Mouse (Mus musculus): Measurements from ENCODE around the gene Egfr. TPM values are rescaled to one million over a fixed set of nuclear protein-coding genes. Genes with fewer than 3 reads are reported as not detected.

Egfr gene
- polyA plus RNA-seq, 1 experiment, result not detected

DNA sequence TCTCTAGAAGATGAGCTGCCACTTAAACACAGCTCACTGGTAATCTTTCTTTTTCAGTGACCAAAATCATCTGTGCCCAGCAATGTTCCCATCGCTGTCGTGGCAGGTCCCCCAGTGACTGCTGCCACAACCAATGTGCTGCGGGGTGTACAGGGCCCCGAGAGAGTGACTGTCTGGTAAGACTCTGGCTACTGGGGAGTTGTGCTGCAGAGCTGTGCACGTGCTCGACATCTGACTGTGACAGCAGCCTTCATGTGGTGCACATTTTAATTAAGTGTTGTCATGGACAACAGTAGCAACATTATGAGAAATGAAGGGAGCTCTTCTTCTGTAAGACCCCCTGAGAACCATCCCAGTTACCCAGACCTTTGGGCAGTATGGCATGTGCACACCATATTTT lies 116.0 kb downstream of the Egfr start:
- no peaks in the 10 kb centered on the region for H3K9me3 ChIP-seq (ENCODE audit: control insufficient read depth, low read length)
- no peak overlapping the region for H3K4me3 ChIP-seq (replicated peaks)
- H3K27me3 ChIP-seq (ENCODE audit: control insufficient read depth), result no peaks in the 10 kb centered on the region
- TF ChIP-seq GATA1 (IDR thresholded peaks at IDR 0.05; ENCODE audit: low read length) (no peak), TAL1 (IDR thresholded peaks at IDR 0.05; ENCODE audit: low read length) (no peak)
- no peaks in the 10 kb centered on the region for H3K4me1 ChIP-seq (ENCODE audit: control insufficient read depth)
- no peaks in the 10 kb centered on the region for H3K36me3 ChIP-seq (ENCODE audit: control insufficient read depth)

GRCm38 (mm10) chr11:16869506-16869905 lies 117.5 kb downstream of the Egfr start:
- TF ChIP-seq GATA1 (IDR thresholded peaks at IDR 0.05; ENCODE audit: low read length), result no peak
- no peak for TF ChIP-seq TAL1 (IDR thresholded peaks at IDR 0.05; ENCODE audit: low read length)
- H3K9me3 ChIP-seq (ENCODE audit: control insufficient read depth, low read length), result no peaks in the 10 kb centered on the region

DNA sequence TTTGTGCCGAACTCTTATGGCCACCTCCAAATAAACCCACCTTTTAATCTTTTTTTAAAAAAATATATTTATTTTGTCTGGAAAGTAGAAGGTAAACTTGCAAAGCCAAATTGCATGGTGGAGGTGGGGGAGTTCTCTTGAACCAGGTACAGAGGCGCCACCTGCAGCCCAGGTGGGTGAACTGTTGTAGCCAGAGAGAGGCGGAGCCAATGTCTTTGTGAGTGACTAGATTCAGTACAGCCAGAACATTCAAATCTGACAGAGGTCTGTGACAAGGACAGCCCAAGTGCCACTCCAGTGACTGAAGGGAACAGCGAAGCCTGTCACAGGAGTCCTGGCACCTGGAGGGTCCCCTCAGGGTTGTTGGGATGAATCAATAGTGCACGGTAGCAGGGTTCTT lies 119.1 kb downstream of the Egfr start:
- Histone ChIP-seq H3K36me3 (ENCODE audit: control insufficient read depth) (no peaks in the 10 kb centered on the region), H3K4me3 (replicated peaks) (no peak overlapping the region), H3K9me3 (ENCODE audit: control insufficient read depth, low read length) (no peaks in the 10 kb centered on the region), H3K4me1 (ENCODE audit: control insufficient read depth) (no peaks in the 10 kb centered on the region), H3K27me3 (ENCODE audit: control insufficient read depth) (no peaks in the 10 kb centered on the region)
- TF ChIP-seq TAL1 (IDR thresholded peaks at IDR 0.05; ENCODE audit: low read length) (no peak), GATA1 (IDR thresholded peaks at IDR 0.05; ENCODE audit: low read length) (no peak)

More at GRCm38 (mm10) chr11:16869506-16869905, 117.5 kb downstream of the Egfr start:
- no peak overlapping the region for H3K4me3 ChIP-seq (replicated peaks)
- H3K4me1 ChIP-seq (ENCODE audit: control insufficient read depth), result no peaks in the 10 kb centered on the region
- no peaks in the 10 kb centered on the region for H3K36me3 ChIP-seq (ENCODE audit: control insufficient read depth)
- no peaks in the 10 kb centered on the region for H3K27me3 ChIP-seq (ENCODE audit: control insufficient read depth)

DNA sequence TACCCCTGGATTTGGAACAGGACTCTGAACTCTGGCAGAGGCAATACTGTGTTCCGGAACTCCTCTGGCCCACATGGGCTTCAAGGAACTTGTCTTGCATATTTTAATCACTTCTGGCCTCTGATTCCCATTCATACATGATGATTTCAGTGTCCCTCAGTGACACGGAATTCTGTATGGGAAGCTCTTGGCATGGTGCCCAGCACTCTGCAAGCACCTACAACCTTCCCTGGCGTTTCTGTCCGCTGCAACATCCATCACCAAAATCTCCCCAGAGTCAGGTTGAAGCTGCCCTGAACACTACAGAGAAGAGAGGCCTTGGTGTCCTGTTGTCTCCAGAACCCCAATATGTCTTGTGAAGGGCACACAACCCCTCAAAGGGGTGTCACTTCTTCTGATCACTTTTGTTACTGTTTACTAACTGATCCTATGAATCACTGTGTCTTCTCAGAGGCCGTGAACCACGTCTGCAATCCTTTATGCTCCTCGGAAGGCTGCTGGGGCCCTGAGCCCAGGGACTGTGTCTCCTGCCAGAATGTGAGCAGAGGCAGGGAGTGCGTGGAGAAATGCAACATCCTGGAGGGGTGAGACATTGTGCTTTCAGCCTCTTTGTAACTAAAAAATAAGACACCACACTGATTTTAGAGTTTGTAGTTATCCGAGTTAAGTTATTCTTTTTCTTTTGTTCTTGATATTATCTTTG lies 125.8 kb downstream of the Egfr start:
- TF ChIP-seq GATA1 (IDR thresholded peaks at IDR 0.05; ENCODE audit: low read length) (no peak), TAL1 (IDR thresholded peaks at IDR 0.05; ENCODE audit: low read length) (no peak)
- H3K36me3 ChIP-seq (ENCODE audit: control insufficient read depth), result no peaks in the 10 kb centered on the region

GRCm38 (mm10) chr11:16881932-16882331 lies 129.9 kb downstream of the Egfr start:
- H3K4me3 ChIP-seq (replicated peaks), result no peak overlapping the region
- TF ChIP-seq GATA1 (IDR thresholded peaks at IDR 0.05; ENCODE audit: low read length) (no peak), TAL1 (IDR thresholded peaks at IDR 0.05; ENCODE audit: low read length) (no peak)
- no peaks in the 10 kb centered on the region for H3K27me3 ChIP-seq (ENCODE audit: control insufficient read depth)
- H3K9me3 ChIP-seq (ENCODE audit: control insufficient read depth, low read length), result no peaks in the 10 kb centered on the region
- H3K4me1 ChIP-seq (ENCODE audit: control insufficient read depth), result no peaks in the 10 kb centered on the region
- H3K36me3 ChIP-seq (ENCODE audit: control insufficient read depth), result no peaks in the 10 kb centered on the region

More for the DNA sequence above, 125.8 kb downstream of the Egfr start:
- Histone ChIP-seq H3K9me3 (ENCODE audit: control insufficient read depth, low read length) (no peaks in the 10 kb centered on the region), H3K4me1 (ENCODE audit: control insufficient read depth) (no peaks in the 10 kb centered on the region), H3K27me3 (ENCODE audit: control insufficient read depth) (no peaks in the 10 kb centered on the region), H3K4me3 (replicated peaks) (no peak overlapping the region)

DNA sequence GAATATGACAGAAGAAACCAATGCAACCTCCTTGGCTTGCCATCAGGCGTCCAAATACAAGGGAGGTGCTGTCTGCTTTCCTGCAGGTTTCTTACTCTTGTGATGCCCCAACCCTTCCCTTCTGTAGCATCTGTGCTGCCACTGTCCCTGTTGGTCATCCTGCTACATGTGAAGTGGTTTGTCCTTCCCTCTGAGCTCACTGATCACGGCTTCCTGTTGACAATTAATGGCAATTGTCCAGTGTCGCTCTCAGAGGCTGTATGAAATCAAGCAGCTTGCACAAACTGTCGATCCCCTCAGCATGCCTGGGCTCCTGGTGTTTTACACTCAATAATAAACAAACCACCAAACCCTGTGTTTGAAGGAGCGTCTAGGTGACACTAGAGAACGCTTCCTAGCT lies 134.1 kb downstream of the Egfr start:
- no peak overlapping the region for H3K4me3 ChIP-seq (replicated peaks)
- H3K27me3 ChIP-seq (ENCODE audit: control insufficient read depth), result no peaks in the 10 kb centered on the region
- TF ChIP-seq TAL1 (IDR thresholded peaks at IDR 0.05; ENCODE audit: low read length) (no peak), GATA1 (IDR thresholded peaks at IDR 0.05; ENCODE audit: low read length) (no peak)
- H3K9me3 ChIP-seq (ENCODE audit: control insufficient read depth, low read length), result no peaks in the 10 kb centered on the region
- H3K4me1 ChIP-seq (ENCODE audit: control insufficient read depth), result no peaks in the 10 kb centered on the region
- H3K36me3 ChIP-seq (ENCODE audit: control insufficient read depth), result no peaks in the 10 kb centered on the region

- TF ChIP-seq TAL1 (IDR thresholded peaks at IDR 0.05; ENCODE audit: low read length) (no peak), GATA1 (IDR thresholded peaks at IDR 0.05; ENCODE audit: low read length) (no peak)
- Histone ChIP-seq H3K36me3 (ENCODE audit: control insufficient read depth) (no peaks in the 10 kb centered on the region), H3K4me1 (ENCODE audit: control insufficient read depth) (no peaks in the 10 kb centered on the region), H3K4me3 (replicated peaks) (no peak overlapping the region), H3K27me3 (ENCODE audit: control insufficient read depth) (no peaks in the 10 kb centered on the region), H3K9me3 (ENCODE audit: control insufficient read depth, low read length) (no peaks in the 10 kb centered on the region)
Measured at GRCm38 (mm10) chr11:16888086-16888485, 136.1 kb downstream of the Egfr start.

DNA sequence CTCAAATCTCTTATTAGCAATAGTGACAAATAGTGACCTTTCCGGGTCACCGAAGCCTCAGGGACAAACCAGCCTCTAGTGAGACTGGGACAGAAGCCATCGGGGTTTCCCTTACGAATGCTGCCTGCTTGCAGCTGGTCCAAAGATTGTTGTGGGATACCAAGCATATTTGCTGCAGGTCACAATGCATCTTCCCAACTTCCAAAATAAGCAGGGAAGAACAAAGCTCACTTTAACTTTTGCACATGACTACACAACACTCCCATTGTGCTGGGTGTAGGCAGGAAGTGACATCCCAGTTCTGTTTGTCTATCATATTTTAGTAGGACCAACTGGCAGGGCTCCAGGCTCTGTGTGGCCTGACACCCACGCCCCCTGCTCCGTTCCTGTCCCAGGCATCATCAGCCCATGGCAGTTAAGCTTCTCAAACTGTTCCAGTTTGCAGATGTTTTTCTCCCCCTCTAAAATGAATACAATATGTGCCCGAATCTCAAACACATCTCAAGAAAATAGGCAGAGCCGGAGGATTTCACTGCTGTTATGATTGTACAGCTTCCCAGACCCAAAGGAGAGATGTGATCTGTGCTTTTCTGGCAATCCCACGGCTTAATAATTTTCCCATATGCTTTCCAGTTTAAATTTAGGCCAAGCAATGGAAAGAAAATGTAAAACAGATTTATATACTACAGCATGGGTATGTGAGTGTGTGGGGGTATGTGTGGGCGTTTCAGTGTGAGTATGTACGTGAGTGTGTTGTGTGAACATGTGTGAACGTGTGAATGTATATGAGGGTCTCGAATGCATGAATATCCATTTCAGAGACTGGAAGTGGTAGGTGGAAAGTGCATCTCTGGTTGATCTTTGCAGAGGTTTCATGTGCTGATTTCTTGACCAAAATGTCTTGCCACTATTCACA lies 143.7 kb downstream of the Egfr start:
- no peaks in the 10 kb centered on the region for H3K36me3 ChIP-seq (ENCODE audit: control insufficient read depth)
- H3K4me3 ChIP-seq (replicated peaks), result no peak overlapping the region
- no peak for TF ChIP-seq TAL1 (IDR thresholded peaks at IDR 0.05; ENCODE audit: low read length)
- no peak for TF ChIP-seq GATA1 (IDR thresholded peaks at IDR 0.05; ENCODE audit: low read length)
- no peaks in the 10 kb centered on the region for H3K4me1 ChIP-seq (ENCODE audit: control insufficient read depth)
- H3K27me3 ChIP-seq (ENCODE audit: control insufficient read depth), result no peaks in the 10 kb centered on the region
- no peaks in the 10 kb centered on the region for H3K9me3 ChIP-seq (ENCODE audit: control insufficient read depth, low read length)

- TF ChIP-seq TAL1 (IDR thresholded peaks at IDR 0.05; ENCODE audit: low read length), result no peak
- TF ChIP-seq GATA1 (IDR thresholded peaks at IDR 0.05; ENCODE audit: low read length), result no peak
- Histone ChIP-seq H3K4me3 (replicated peaks) (no peak overlapping the region), H3K4me1 (ENCODE audit: control insufficient read depth) (no peaks in the 10 kb centered on the region), H3K9me3 (ENCODE audit: control insufficient read depth, low read length) (no peaks in the 10 kb centered on the region), H3K27me3 (ENCODE audit: control insufficient read depth) (no peaks in the 10 kb centered on the region), H3K36me3 (ENCODE audit: control insufficient read depth) (no peaks in the 10 kb centered on the region)
Measured at GRCm38 (mm10) chr11:16897681-16898080, 145.7 kb downstream of the Egfr start.

Data from erythroblast, embryonic 14.5 days (primary cell).